Mouse (Mus musculus): ENCODE measurements around the gene Lifr. TPM values are rescaled to one million over a fixed set of nuclear protein-coding genes. Genes with fewer than 3 reads are reported as not detected.

The Lifr gene
- total and polyA plus RNA-seq, 2 experiments = 134 to 431 TPM

DNA sequence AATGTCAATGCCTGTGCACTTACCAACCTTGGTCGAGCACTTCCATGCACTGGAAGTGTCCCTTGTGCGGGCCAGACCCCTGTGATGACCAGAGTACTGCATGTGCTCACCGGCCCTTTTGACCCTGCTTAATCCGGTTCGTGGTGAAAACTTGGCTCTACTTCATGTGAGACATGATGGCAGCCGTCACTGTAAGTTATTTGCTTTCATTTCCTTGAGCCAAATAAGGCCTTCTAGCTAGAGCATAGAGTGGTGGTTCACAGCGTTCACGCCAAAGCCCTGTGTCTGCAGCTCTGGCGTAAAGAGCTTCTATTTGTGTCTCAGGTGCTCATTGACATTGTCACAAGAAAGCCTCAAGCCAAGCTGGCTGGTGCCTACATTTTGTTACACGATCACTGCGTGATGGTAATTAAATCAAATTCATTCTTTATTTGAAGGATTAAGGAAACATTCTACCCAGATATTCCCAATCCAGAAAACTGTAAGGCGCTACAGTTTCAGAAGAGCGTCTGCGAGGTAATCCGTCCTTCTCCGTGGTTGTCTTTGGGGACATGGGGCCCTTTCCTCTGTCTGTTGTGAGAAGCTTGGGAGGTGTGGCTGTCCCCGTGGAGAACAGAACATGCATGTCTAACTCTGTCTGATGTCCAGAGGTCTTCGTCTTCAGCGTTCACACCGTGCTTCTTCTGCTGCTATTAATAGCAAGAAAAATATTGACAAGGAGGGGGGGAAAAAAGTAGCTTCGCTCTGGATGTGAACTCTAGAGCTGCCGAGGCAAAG, 99.5 kb downstream of the Lifr start:
- Histone ChIP-seq H3K27ac (replicated peaks; ENCODE audit: insufficient read depth, low read depth, low read length) (no peak overlapping the region), H3K4me3 (ENCODE audit: insufficient read depth, low read depth, low read length) (no peak overlapping the region), H3K4me1 (ENCODE audit: control insufficient read depth, insufficient read depth, low read length) (no peaks in the 10 kb centered on the region), H3K36me3 (ENCODE audit: control insufficient read depth, insufficient read depth, low read length) (peaks cover 84% of the 10 kb centered on the region), H3K9ac (ENCODE audit: low read depth, low read length) (no peak overlapping the region), H3K79me2 (ENCODE audit: control insufficient read depth, insufficient read depth, low read length) (no peaks in the 10 kb centered on the region), H3K27me3 (ENCODE audit: control insufficient read depth, insufficient read depth, low read length) (no peaks in the 10 kb centered on the region)
- no peak for DNase-seq (ENCODE audit: extremely low read depth, low read depth, low spot score)
- no peak for TF ChIP-seq POLR2A (IDR thresholded peaks at IDR 0.05; ENCODE audit: extremely low read depth, insufficient read depth, low read length)
- no peak for TF ChIP-seq CTCF (IDR thresholded peaks at IDR 0.05; ENCODE audit: low read depth, low read length)
- 67% methylated on average over 22 of the region's 22 CpGs for WGBS

DNA sequence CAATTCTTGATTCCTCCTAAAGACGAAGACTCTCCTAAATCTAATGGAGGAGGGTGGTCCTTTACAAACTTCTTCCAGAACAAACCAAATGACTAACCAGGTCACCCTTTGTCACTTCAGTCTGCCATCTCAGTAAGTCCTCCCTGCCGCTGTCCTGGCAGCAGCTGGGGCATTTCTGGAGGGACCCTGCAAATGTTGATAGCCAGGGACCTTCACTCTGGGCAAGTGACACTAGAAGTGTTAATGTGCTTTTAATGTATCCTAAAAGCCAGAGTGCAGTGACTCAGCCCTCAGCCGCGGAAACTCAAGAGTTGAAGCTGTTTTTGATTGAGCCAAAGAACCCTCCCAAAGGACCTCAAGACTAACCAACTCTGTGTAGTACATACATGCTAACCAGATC, 100.7 kb downstream of the Lifr start:
- Histone ChIP-seq H3K36me3 (ENCODE audit: control insufficient read depth, insufficient read depth, low read length) (peaks cover 83% of the 10 kb centered on the region), H3K27ac (replicated peaks; ENCODE audit: insufficient read depth, low read depth, low read length) (no peak overlapping the region), H3K9ac (ENCODE audit: low read depth, low read length) (no peak overlapping the region), H3K27me3 (ENCODE audit: control insufficient read depth, insufficient read depth, low read length) (no peaks in the 10 kb centered on the region), H3K4me3 (ENCODE audit: insufficient read depth, low read depth, low read length) (no peak overlapping the region), H3K79me2 (ENCODE audit: control insufficient read depth, insufficient read depth, low read length) (no peaks in the 10 kb centered on the region), H3K4me1 (ENCODE audit: control insufficient read depth, insufficient read depth, low read length) (no peaks in the 10 kb centered on the region)
- no peak for DNase-seq (ENCODE audit: extremely low read depth, low read depth, low spot score)
- WGBS = 90% methylated on average over 4 of the region's 4 CpGs
- TF ChIP-seq POLR2A (IDR thresholded peaks at IDR 0.05; ENCODE audit: extremely low read depth, insufficient read depth, low read length) = no peak
- TF ChIP-seq CTCF (IDR thresholded peaks at IDR 0.05; ENCODE audit: low read depth, low read length) = no peak

DNA sequence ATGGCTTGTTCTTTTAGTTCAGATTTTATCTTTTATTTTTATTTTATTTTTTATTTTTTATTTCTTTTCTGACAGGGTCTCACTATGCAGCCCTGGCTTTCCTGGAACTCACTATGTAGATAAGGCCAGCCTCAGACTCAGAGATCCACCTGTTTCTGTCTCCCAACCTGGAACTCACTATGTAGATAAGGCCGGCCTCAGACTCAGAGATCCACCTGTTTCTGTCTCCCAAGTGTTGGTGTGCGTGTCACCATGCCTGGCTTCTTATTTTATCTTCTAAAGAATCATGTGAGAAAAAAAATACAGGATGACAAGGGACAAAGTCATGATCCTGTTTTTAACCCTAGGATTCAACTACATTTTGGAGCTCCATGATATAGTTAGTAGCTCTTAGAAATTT, 102.2 kb downstream of the Lifr start:
- DNase-seq (ENCODE audit: extremely low read depth, low read depth, low spot score) = no peak
- Histone ChIP-seq H3K4me1 (ENCODE audit: control insufficient read depth, insufficient read depth, low read length) (no peaks in the 10 kb centered on the region), H3K79me2 (ENCODE audit: control insufficient read depth, insufficient read depth, low read length) (no peaks in the 10 kb centered on the region), H3K27me3 (ENCODE audit: control insufficient read depth, insufficient read depth, low read length) (no peaks in the 10 kb centered on the region), H3K9ac (ENCODE audit: low read depth, low read length) (no peak overlapping the region), H3K4me3 (ENCODE audit: insufficient read depth, low read depth, low read length) (no peak overlapping the region), H3K36me3 (ENCODE audit: control insufficient read depth, insufficient read depth, low read length) (peaks cover 81% of the 10 kb centered on the region), H3K27ac (replicated peaks; ENCODE audit: insufficient read depth, low read depth, low read length) (no peak overlapping the region)
- no peak for TF ChIP-seq POLR2A (IDR thresholded peaks at IDR 0.05; ENCODE audit: extremely low read depth, insufficient read depth, low read length)
- no peak for TF ChIP-seq CTCF (IDR thresholded peaks at IDR 0.05; ENCODE audit: low read depth, low read length)
- 91% methylated on average over 2 of the region's 2 CpGs for WGBS

DNA sequence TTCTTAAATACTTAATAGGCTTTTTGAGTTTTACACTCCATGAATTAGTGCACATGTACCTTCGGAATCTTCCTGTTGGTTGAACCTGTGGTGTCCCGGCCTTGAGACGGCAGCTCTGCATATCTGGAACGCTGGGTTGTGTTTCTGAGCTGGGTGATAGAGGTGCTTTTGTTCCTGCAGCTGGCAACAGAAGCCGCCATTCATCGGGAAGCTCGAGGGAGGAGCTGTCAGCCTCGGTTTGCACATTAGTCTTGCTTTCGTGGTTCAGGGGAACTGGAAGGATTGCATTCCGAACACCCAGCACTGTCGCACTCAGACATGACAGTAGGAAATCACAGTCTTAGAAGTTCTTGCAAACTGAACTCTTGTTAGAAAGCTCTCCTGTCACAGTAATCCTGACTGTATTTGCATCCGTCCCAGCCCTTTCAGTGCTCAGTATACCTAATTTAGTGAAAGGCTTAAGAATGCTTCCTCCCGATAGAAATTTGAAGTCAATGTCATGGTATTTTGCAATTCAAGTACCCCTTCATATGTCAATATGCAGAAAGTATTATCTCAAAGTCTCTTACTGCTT, 103.8 kb downstream of the Lifr start:
- 73% methylated on average over 13 of the region's 13 CpGs for WGBS
- Histone ChIP-seq H3K9ac (ENCODE audit: low read depth, low read length) (no peak overlapping the region), H3K4me3 (ENCODE audit: insufficient read depth, low read depth, low read length) (no peak overlapping the region), H3K36me3 (ENCODE audit: control insufficient read depth, insufficient read depth, low read length) (peaks cover 70% of the 10 kb centered on the region), H3K79me2 (ENCODE audit: control insufficient read depth, insufficient read depth, low read length) (no peaks in the 10 kb centered on the region), H3K27ac (replicated peaks; ENCODE audit: insufficient read depth, low read depth, low read length) (no peak overlapping the region), H3K4me1 (ENCODE audit: control insufficient read depth, insufficient read depth, low read length) (no peaks in the 10 kb centered on the region), H3K27me3 (ENCODE audit: control insufficient read depth, insufficient read depth, low read length) (no peaks in the 10 kb centered on the region)
- DNase-seq (ENCODE audit: extremely low read depth, low read depth, low spot score) = no peak
- no peak for TF ChIP-seq CTCF (IDR thresholded peaks at IDR 0.05; ENCODE audit: low read depth, low read length)
- no peak for TF ChIP-seq POLR2A (IDR thresholded peaks at IDR 0.05; ENCODE audit: extremely low read depth, insufficient read depth, low read length)

DNA sequence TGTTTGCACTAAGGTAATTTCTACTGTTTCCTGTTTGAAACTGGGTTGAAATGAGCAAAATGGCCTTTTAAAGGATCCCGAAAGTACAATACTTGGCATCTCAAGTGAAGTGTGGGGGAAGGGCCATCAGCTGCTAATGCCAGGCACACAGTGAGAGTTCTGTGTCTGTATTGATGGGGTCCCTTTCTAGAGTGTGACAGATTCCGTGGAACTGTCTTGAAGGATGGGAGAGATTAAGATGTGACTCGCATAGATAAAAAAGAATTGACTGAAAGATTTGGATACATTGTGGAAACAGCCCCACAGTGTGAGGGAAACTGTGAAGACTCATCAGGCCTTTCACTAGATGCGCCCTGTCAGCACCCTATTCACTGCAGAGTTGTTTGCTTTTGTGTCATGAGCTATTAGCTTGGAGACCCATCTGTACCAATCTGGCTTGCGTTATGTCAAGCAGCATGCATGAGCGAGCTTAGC, 104.4 kb downstream of the Lifr start:
- no peak for DNase-seq (ENCODE audit: extremely low read depth, low read depth, low spot score)
- Histone ChIP-seq H3K27me3 (ENCODE audit: control insufficient read depth, insufficient read depth, low read length) (no peaks in the 10 kb centered on the region), H3K79me2 (ENCODE audit: control insufficient read depth, insufficient read depth, low read length) (no peaks in the 10 kb centered on the region), H3K36me3 (ENCODE audit: control insufficient read depth, insufficient read depth, low read length) (peaks cover 65% of the 10 kb centered on the region), H3K9ac (ENCODE audit: low read depth, low read length) (no peak overlapping the region), H3K4me3 (ENCODE audit: insufficient read depth, low read depth, low read length) (no peak overlapping the region), H3K4me1 (ENCODE audit: control insufficient read depth, insufficient read depth, low read length) (no peaks in the 10 kb centered on the region), H3K27ac (replicated peaks; ENCODE audit: insufficient read depth, low read depth, low read length) (no peak overlapping the region)
- no peak for TF ChIP-seq CTCF (IDR thresholded peaks at IDR 0.05; ENCODE audit: low read depth, low read length)
- TF ChIP-seq POLR2A (IDR thresholded peaks at IDR 0.05; ENCODE audit: extremely low read depth, insufficient read depth, low read length) = no peak
- WGBS = 84% methylated on average over 6 of the region's 6 CpGs
